Mouse (Mus musculus): ENCODE results near the gene Dnah9. TPM values are rescaled to one million over a fixed set of nuclear protein-coding genes. Genes with fewer than 3 reads are reported as not detected.

The Dnah9 gene
- total RNA-seq (2014; rRNA removed) (under 0.01 TPM in 1 of 2 replicates, not detected in the other), polyA plus RNA-seq (2012; rRNA removed) (not detected in 2 replicates)

DNA sequence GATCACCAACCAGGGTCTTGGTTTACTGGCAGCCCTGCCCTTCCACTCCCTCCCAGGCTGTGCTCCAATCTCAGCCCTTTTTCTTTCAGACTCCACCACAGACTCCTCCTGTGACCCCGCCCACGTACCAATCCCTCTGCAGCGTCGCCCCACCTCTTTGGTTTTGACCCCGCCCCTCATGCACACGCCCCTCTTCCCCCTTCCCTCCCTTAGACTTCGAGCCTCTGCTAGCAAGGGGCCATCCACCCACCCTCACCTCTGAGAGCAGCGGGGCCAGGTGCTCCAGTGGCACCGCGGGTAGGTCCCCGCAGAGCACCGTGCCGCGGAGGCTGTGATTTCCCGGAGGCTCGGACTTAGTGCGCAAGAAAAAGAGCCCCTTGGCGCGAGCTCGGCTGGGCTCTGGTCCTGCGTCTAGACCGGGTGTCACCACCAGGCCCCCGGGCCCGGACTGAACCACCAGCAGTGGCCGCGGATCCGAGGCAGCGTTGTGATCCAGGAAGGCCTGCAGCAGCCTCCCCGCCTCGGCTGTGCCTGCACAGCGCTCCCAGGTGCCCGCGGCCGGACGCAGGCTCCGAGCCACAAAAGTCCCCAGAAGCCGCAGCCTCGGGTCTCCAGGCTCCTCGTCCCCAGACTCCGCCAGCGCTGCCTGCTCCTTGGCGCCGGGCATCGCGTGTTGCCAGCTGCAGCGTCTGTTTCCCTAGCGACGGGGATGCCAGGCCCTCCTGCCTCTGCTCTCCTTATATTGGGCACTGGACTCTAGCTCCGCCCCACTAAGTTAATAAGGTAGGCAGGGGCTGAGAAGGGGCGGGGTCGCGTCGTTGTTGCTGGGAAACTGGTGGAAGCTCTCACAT is at the start of gene Dnah9:
Dnah9 (minus strand) TSS at position 751 of the 851 bp plus-strand sequence.
- peak within 1 kb of the TSS; percentile 12; the same call in 1 of the 2 replicates for H3K4me3 ChIP-seq (ENCODE audit: insufficient read depth, low read depth, low read length)
- no peaks in the 10 kb centered on the region for H3K79me2 ChIP-seq (ENCODE audit: control insufficient read depth, insufficient read depth, low read length)
- no peaks in the 10 kb centered on the region for H3K36me3 ChIP-seq (ENCODE audit: control insufficient read depth, insufficient read depth, low read length)
- WGBS = 1% methylated on average over 53 of the region's 53 CpGs
- H3K4me1 ChIP-seq (ENCODE audit: control insufficient read depth, insufficient read depth, low read length) = no peaks in the 10 kb centered on the region
- TF ChIP-seq CTCF (IDR thresholded peaks at IDR 0.05; ENCODE audit: low read depth, low read length) (no peak), POLR2A (IDR thresholded peaks at IDR 0.05; ENCODE audit: extremely low read depth, insufficient read depth, low read length) (no peak)
- DNase-seq (ENCODE audit: extremely low read depth, low read depth, low spot score) = peak; percentile 40
- no peak within 1 kb of the TSS for H3K9ac ChIP-seq (ENCODE audit: low read depth, low read length)
- peaks cover 4% of the 10 kb centered on the region; the same call in 1 of the 2 replicates for H3K27me3 ChIP-seq (ENCODE audit: control insufficient read depth, insufficient read depth, low read length)
- H3K27ac ChIP-seq (replicated peaks; ENCODE audit: insufficient read depth, low read depth, low read length) = no peak within 1 kb of the TSS

DNA sequence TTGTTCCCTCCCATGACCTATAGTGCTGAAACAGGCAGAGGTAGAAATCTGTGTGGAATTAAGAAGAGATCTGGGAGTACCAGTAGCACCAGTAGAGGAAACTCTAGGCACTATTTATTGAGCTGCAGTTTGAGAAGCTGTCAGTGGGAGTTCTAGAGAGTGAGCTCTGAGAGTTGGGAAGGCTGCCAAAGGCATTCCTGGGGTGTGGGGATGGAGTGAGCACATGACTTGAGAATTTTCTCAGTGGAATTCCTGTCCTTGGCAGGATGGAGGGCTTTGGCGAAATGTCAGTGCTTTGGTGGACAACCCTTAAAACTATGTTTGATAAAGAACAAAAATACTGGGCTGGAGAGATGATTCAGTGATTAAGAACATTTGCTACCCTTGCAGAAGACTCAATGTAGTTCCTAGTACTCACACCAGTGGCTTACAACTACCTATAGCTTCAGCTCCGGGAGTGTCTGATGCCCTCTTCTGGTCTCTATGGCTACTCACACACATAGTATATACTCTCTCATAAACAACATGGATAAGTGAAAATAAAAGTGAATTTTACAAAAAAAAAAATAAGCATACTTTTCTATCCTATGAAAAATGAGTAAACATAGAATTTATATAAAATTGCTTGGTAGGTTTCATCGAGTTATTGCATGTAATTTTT is 20.4 kb upstream of the Dnah9 start:
- Histone ChIP-seq H3K27me3 (ENCODE audit: control insufficient read depth, insufficient read depth, low read length) (no peaks in the 10 kb centered on the region), H3K79me2 (ENCODE audit: control insufficient read depth, insufficient read depth, low read length) (no peaks in the 10 kb centered on the region), H3K27ac (replicated peaks; ENCODE audit: insufficient read depth, low read depth, low read length) (no peak overlapping the region), H3K4me3 (ENCODE audit: insufficient read depth, low read depth, low read length) (no peak overlapping the region), H3K36me3 (ENCODE audit: control insufficient read depth, insufficient read depth, low read length) (no peaks in the 10 kb centered on the region), H3K9ac (ENCODE audit: low read depth, low read length) (no peak overlapping the region), H3K4me1 (ENCODE audit: control insufficient read depth, insufficient read depth, low read length) (no peaks in the 10 kb centered on the region)
- WGBS = 78% methylated on average over 3 of the region's 3 CpGs
- no peak for DNase-seq (ENCODE audit: extremely low read depth, low read depth, low spot score)
- TF ChIP-seq POLR2A (IDR thresholded peaks at IDR 0.05; ENCODE audit: extremely low read depth, insufficient read depth, low read length) = no peak
- no peak for TF ChIP-seq CTCF (IDR thresholded peaks at IDR 0.05; ENCODE audit: low read depth, low read length)

DNA sequence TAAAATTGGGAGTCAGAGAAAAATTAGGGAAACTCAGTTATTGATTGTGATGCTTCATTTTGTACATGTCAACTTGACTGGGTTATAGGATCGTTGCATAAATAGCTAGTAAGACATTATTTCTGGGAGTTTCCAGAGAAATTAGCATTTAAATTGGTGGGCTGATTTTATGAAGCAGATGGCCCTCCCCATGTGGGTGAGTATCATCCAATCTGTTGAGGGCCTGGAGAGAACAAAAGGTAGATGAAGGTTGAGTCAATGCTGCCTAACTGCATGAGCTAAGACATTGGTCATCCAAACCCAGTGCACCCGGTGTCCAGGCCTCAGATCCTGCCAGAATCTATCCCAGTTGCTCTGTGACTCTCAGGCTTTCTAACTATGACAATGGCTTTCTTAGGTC is 19.8 kb upstream of the Dnah9 start:
- Histone ChIP-seq H3K27me3 (ENCODE audit: control insufficient read depth, insufficient read depth, low read length) (no peaks in the 10 kb centered on the region), H3K4me3 (ENCODE audit: insufficient read depth, low read depth, low read length) (no peak overlapping the region), H3K27ac (replicated peaks; ENCODE audit: insufficient read depth, low read depth, low read length) (no peak overlapping the region), H3K9ac (ENCODE audit: low read depth, low read length) (no peak overlapping the region), H3K79me2 (ENCODE audit: control insufficient read depth, insufficient read depth, low read length) (no peaks in the 10 kb centered on the region), H3K4me1 (ENCODE audit: control insufficient read depth, insufficient read depth, low read length) (no peaks in the 10 kb centered on the region), H3K36me3 (ENCODE audit: control insufficient read depth, insufficient read depth, low read length) (no peaks in the 10 kb centered on the region)
- 89% methylated on average over 2 of the region's 2 CpGs for WGBS
- no peak for DNase-seq (ENCODE audit: extremely low read depth, low read depth, low spot score)
- TF ChIP-seq CTCF (IDR thresholded peaks at IDR 0.05; ENCODE audit: low read depth, low read length) (no peak), POLR2A (IDR thresholded peaks at IDR 0.05; ENCODE audit: extremely low read depth, insufficient read depth, low read length) (no peak)

DNA sequence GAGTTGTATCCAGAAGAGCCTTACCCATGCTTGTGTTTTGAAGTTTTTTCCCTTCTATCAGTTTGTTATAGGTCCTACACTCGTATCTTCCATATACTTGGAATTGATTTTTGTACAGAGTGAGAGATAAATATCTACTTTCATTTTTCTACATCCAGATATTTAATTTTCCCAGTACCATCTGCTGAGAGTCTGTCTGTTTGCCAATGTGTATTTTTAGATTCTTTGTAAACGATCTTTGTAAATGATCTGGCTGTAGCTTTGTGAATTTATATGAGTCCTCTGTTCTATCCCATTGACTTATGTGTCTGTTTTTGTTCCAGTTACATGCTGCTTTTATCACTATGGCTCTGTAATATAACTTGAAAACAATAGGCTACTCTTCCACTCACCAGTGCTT is 9.4 kb upstream of the Dnah9 start:
- no peak overlapping the region for H3K4me3 ChIP-seq (ENCODE audit: insufficient read depth, low read depth, low read length)
- H3K4me1 ChIP-seq (ENCODE audit: control insufficient read depth, insufficient read depth, low read length) = no peaks in the 10 kb centered on the region
- WGBS = 62% methylated on average over 2 of the region's 2 CpGs
- H3K79me2 ChIP-seq (ENCODE audit: control insufficient read depth, insufficient read depth, low read length) = no peaks in the 10 kb centered on the region
- no peak for TF ChIP-seq POLR2A (IDR thresholded peaks at IDR 0.05; ENCODE audit: extremely low read depth, insufficient read depth, low read length)
- TF ChIP-seq CTCF (IDR thresholded peaks at IDR 0.05; ENCODE audit: low read depth, low read length) = no peak
- H3K27me3 ChIP-seq (ENCODE audit: control insufficient read depth, insufficient read depth, low read length) = no peaks in the 10 kb centered on the region
- H3K36me3 ChIP-seq (ENCODE audit: control insufficient read depth, insufficient read depth, low read length) = no peaks in the 10 kb centered on the region
- no peak overlapping the region for H3K27ac ChIP-seq (replicated peaks; ENCODE audit: insufficient read depth, low read depth, low read length)
- DNase-seq (ENCODE audit: extremely low read depth, low read depth, low spot score) = no peak
- no peak overlapping the region for H3K9ac ChIP-seq (ENCODE audit: low read depth, low read length)

DNA sequence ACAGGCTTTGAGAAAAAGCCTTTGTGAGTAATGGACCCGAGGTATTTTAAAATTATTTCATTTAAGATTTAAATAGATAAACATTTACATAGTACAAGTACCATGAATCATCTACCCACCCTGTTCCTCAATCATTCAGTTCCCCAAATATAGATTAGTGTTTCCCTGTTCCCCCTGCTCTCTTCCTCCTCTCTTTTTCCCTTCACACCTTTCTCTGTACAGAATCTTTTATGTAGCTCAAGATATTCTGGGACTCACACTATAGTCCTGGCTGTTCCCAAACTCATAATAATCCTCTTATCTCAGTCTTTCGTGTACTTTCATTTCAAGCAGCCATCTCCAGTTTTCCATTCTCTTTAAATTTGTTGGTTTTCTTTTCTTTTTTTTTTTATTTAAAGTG is 4.3 kb downstream of the Dnah9 start:
- Histone ChIP-seq H3K27me3 (ENCODE audit: control insufficient read depth, insufficient read depth, low read length) (peaks cover 4% of the 10 kb centered on the region; the same call in 1 of the 2 replicates), H3K4me1 (ENCODE audit: control insufficient read depth, insufficient read depth, low read length) (no peaks in the 10 kb centered on the region), H3K79me2 (ENCODE audit: control insufficient read depth, insufficient read depth, low read length) (no peaks in the 10 kb centered on the region), H3K36me3 (ENCODE audit: control insufficient read depth, insufficient read depth, low read length) (no peaks in the 10 kb centered on the region), H3K9ac (ENCODE audit: low read depth, low read length) (no peak overlapping the region), H3K27ac (replicated peaks; ENCODE audit: insufficient read depth, low read depth, low read length) (no peak overlapping the region), H3K4me3 (ENCODE audit: insufficient read depth, low read depth, low read length) (no peak overlapping the region)
- WGBS = 76% methylated on average over 2 of the region's 2 CpGs
- TF ChIP-seq POLR2A (IDR thresholded peaks at IDR 0.05; ENCODE audit: extremely low read depth, insufficient read depth, low read length) (no peak), CTCF (IDR thresholded peaks at IDR 0.05; ENCODE audit: low read depth, low read length) (no peak)
- no peak for DNase-seq (ENCODE audit: extremely low read depth, low read depth, low spot score)

Data from liver, adult 2 months (tissue).